Mouse (Mus musculus): ENCODE results near the gene Phc2. TPM values are rescaled to one million over a fixed set of nuclear protein-coding genes. Genes with fewer than 3 reads are reported as not detected.

Gene Phc2
- total RNA-seq, 2 experiments from 2014 or later: 15.5 to 17.8 TPM

DNA sequence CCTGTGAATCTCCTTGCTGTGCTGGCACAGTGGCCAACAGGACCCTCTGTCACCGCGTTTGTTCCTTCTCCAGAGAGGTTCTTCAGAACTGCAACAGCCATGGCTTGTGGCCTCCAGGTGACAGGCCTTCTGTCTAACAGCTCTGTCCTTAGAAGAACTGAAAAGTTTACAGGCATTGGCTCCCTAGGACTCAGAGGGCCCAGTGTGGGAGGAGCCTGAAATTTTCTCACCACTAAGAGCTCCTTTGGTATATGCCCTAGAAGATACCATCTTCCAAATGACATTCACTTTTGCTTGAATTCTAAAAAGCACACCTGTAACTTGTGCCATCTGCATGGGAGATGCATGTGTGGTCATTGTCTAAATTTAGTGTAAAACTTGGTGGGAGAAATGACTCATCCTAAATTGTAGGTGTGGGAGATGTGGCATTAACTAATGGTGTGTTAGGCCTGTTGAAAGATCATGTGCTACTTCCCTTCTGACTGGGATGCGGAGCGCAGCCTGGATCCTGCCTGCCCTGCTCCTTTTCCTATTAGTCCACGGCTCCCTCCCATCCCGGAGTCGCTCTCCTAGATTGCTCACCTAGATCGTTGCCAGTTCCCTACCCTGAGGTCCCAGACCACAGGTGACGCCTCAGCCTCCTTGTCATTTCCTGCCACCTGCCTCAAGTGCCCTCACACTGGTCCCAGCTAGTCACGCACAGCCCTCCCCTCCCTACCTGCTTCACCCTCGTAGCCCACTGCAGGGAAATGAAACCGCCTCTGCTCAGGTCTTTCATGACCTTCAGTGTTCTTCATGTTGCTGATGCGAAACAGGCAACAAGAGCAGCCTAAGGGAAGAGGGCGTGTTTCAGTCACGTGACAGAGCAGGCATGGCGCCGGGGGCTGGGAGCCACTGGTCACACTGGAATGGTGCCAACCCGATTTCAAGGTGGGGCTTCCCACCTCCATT is 80.5 kb downstream of the Phc2 start:
- intact Hi-C loops (cut with DNase I): no loop called here
- no peak for DNase-seq

- intact Hi-C loops (cut with DNase I): no loop called here
- DNase-seq: no peak
Observed at GRCm38 (mm10) chr4:128737137-128737589, 82.7 kb downstream of the Phc2 start.

- intact Hi-C loops (cut with DNase I): no loop called here
- DNase-seq: no peak
Observed at GRCm38 (mm10) chr4:128737825-128738610, 83.5 kb downstream of the Phc2 start.

GRCm38 (mm10) chr4:128740878-128741277 is 86.4 kb downstream of the Phc2 start:
- DNase-seq: no peak
- intact Hi-C loops (cut with DNase I): no loop called here

GRCm38 (mm10) chr4:128741906-128742305 is 87.4 kb downstream of the Phc2 start:
- intact Hi-C loops (cut with DNase I): no loop called here

DNA sequence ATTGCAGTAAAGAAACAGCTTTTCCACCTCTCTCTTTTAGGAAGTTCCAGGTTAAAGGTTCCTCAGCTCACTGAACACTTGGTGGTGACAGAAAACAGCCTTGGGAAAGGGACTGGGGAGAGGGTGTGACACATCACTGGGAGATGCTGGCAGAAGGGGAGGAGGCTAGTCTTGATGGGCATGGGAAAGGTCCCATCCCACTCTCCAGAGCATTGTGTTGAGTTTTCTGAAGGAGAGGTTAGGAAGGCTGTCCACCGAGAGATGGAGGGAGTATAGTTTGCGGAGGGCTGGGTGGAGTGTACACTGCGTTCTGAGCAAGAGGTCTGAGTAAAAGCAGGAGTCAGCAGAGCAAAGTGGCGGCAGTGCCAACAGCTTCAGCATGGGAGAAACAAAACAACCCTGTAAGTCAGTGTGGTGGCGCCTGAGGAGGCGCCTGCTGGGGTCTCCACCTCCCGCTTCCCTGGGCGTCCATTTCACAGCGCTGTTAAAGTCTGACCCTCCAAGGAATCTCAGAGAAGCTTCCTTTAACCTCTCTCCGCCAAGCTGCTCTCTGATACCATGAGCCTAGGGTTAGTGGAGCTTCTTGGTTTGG is 88.0 kb downstream of the Phc2 start:
- intact Hi-C loops (cut with DNase I): no loop called here

More at GRCm38 (mm10) chr4:128741906-128742305, 87.4 kb downstream of the Phc2 start:
- no peak for DNase-seq

DNA sequence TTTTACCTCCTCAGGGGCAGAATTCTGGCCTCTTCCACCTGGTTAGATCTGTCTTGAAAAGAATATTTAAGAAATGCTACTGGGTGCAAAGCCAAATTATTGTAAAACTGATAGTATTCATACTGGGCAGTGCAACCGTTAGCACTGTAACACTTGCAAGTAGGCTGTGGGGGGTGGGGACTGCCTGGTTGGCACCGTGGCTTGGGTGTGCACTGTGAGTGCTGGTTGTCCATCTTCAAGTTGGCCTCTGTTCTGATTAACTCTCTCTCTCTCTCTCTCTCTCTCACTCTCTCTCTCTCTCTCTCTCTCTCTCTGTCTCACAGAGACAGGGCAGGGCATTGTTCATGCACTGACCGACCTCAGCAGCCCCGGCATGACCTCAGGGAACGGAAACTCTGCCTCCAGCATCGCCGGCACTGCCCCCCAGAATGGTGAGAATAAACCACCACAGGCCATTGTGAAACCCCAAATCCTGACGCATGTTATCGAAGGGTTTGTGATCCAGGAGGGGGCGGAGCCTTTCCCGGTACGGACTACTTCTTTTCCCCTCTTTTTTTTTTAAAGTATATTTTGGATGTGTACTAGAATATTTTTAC is 88.6 kb downstream of the Phc2 start:
- intact Hi-C loops (cut with DNase I): no loop called here
- DNase-seq: no peak

More for the DNA sequence above, 88.0 kb downstream of the Phc2 start:
- DNase-seq: no peak

DNA sequence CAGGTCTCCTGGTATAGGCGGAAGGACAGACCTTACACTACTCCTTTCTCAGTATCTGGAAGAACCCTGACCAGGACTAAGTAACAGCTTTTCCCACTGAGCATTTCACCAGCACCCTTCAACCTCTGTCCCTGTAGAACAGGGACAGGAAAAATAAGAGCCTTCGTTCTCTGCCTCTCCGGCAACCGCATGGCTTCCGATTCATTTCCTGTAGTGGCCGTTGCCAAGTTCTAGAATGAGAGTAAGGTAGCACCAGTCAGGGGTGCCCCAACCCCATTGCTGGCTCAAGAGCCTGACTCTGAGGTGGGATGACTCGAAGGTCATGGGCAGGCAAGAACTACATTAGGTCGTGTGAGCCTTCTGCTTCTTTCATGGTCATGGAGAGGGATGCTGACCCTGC is 90.7 kb downstream of the Phc2 start:
- intact Hi-C loops (cut with DNase I): no loop called here
- DNase-seq: no peak

GRCm38 (mm10) chr4:128747614-128748270 is 93.2 kb downstream of the Phc2 start:
- intact Hi-C loops (cut with DNase I): no loop called here
- DNase-seq: no peak

DNA sequence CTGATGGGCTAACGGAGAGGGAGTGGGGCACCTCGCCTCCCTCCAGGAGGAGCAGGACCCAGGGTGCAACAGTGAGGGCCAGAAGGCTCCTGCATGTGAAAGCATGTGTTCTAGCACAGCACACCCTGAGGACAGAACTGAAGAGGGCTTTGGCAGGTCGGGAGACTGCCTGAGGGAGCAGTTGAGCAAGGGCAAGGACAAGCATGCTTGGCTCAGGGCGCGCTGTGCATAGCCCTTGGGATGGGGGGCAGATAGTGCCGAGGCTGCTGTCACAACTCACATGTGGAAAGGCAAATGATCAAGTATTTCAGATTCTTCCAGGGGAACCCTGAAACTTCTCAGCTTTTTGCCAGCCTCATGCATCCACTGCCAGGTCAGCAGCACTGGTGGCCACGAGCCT is 93.8 kb downstream of the Phc2 start:
- no peak for DNase-seq
- intact Hi-C loops (cut with DNase I): no loop called here

GRCm38 (mm10) chr4:128751006-128751405 is 96.5 kb downstream of the Phc2 start:
- DNase-seq: no peak
- intact Hi-C loops (cut with DNase I): no loop called here

GRCm38 (mm10) chr4:128752031-128752757 is 97.7 kb downstream of the Phc2 start:
- DNase-seq: no peak
- intact Hi-C loops (cut with DNase I): no loop called here

- DNase-seq: no peak
- intact Hi-C loops (cut with DNase I): no loop called here
Observed at GRCm38 (mm10) chr4:128753571-128753970, 99.1 kb downstream of the Phc2 start.

- intact Hi-C loops (cut with DNase I): no loop called here
- DNase-seq: no peak
Observed at GRCm38 (mm10) chr4:128755064-128755463, 100.6 kb downstream of the Phc2 start, which contains the start of gene A3galt2. TSS of gene A3galt2 (plus strand) at chr4:128755364.

- intact Hi-C loops (cut with DNase I): no loop called here
- no peak for DNase-seq
Observed at GRCm38 (mm10) chr4:128755900-128756299, 101.4 kb downstream of the Phc2 start.

GRCm38 (mm10) chr4:128759214-128759613 is 104.7 kb downstream of the Phc2 start:
- DNase-seq: no peak
- intact Hi-C loops (cut with DNase I): no loop called here

- DNase-seq: no peak
- intact Hi-C loops (cut with DNase I): no loop called here
Observed at GRCm38 (mm10) chr4:128760029-128760428, 105.5 kb downstream of the Phc2 start.

DNA sequence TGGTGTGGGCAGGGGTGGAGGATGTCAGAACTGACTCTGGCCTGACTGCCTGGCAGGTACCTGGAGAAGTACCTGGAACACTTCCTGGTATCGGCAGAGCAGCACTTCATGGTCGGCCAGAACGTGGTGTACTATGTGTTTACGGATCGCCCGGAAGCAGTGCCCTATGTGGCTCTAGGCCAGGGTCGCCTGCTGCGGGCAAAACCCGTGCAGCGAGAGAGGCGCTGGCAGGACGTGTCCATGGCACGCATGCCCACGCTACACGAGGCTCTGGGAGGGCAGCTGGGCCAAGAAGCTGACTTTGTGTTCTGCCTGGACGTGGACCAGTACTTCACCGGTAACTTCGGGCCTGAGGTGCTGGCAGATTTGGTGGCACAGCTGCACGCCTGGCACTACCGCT is 112.4 kb downstream of the Phc2 start:
- intact Hi-C loops (cut with DNase I): no loop called here
- no peak for DNase-seq

- no peak for DNase-seq
- intact Hi-C loops (cut with DNase I): no loop called here
Observed at GRCm38 (mm10) chr4:128768120-128768519, 113.6 kb downstream of the Phc2 start.
